Mouse (Mus musculus): Measurements from ENCODE around the gene Rhoa. TPM values are rescaled to one million over a fixed set of nuclear protein-coding genes. Genes with fewer than 3 reads are reported as not detected.
A peak's percentile ranks its signal among the peaks of the same experiment; 100 is the strongest.
"Not testable (repeated sequence)": the region's sequence is repeated elsewhere in the genome, so short reads cannot be mapped to it uniquely, and the experiment has no call there.

Rhoa gene
- polyA plus RNA-seq (2015; fragmentation: Nextera tagmentation; extraction: Ambion mirVana), result 452 and 468 TPM in 2 replicates

GRCm38 (mm10) chr9:108305629-108306520 lies at the start of gene Rhoa, which contains the start of gene Tcta:
Gene Rhoa, plus strand, starts transcription at chr9:108306129.
Gene Tcta, minus strand, starts transcription at chr9:108306160.
- peak; percentile 98 for ATAC-seq (ENCODE audit: insufficient number of reproducible peaks, low FRiP score, low TSS enrichment, low read depth)

GRCm38 (mm10) chr9:108260526-108260925 lies 45.4 kb upstream of the Rhoa start:
- no peak overlapping the region for H3K9ac ChIP-seq
- no peaks in the 10 kb centered on the region for H3K9me3 ChIP-seq (replicated peaks)
- H3K4me2 ChIP-seq (replicated peaks), result no peak overlapping the region
- H3K4me3 ChIP-seq (replicated peaks), result no peak overlapping the region
- no peak overlapping the region for H3K27ac ChIP-seq (replicated peaks)
- H3K36me3 ChIP-seq, result no peaks in the 10 kb centered on the region
- H3K4me1 ChIP-seq, result peaks cover 24% of the 10 kb centered on the region
- 72% methylated on average over 4 of the region's 4 CpGs for WGBS
- ATAC-seq (ENCODE audit: insufficient number of reproducible peaks, low FRiP score, low TSS enrichment, low read depth), result no peak
- no peaks in the 10 kb centered on the region for H3K27me3 ChIP-seq

More at GRCm38 (mm10) chr9:108305629-108306520, at the start of gene Rhoa, which contains the start of gene Tcta:
- WGBS, result under 1% methylated on average over 81 of the region's 81 CpGs
- H3K36me3 ChIP-seq, result peaks cover 23% of the 10 kb centered on the region
- peaks cover 28% of the 10 kb centered on the region for H3K4me1 ChIP-seq
- H3K4me2 ChIP-seq (replicated peaks), result peak within 1 kb of the TSS; percentile 72
- peak within 1 kb of the TSS; percentile 96 for H3K4me3 ChIP-seq (replicated peaks)
- H3K27ac ChIP-seq (replicated peaks), result peak within 1 kb of the TSS; percentile 100
- H3K27me3 ChIP-seq, result no peaks in the 10 kb centered on the region
- no peaks in the 10 kb centered on the region for H3K9me3 ChIP-seq (replicated peaks)
- H3K9ac ChIP-seq, result peak within 1 kb of the TSS; percentile 97

GRCm38 (mm10) chr9:108261865-108262264 lies 44.1 kb upstream of the Rhoa start:
- Histone ChIP-seq H3K36me3 (no peaks in the 10 kb centered on the region), H3K4me1 (peaks cover 24% of the 10 kb centered on the region), H3K4me2 (replicated peaks) (peak overlapping the region; percentile 76), H3K9me3 (replicated peaks) (no peaks in the 10 kb centered on the region), H3K27ac (replicated peaks) (no peak overlapping the region), H3K4me3 (replicated peaks) (peak overlapping the region; percentile 97), H3K27me3 (no peaks in the 10 kb centered on the region), H3K9ac (0 out of 2 replicates have a peak overlapping the region, but pooled peaks have one; percentile 18)
- no peak for ATAC-seq (ENCODE audit: insufficient number of reproducible peaks, low FRiP score, low TSS enrichment, low read depth)
- WGBS, result 64% methylated on average over 7 of the region's 7 CpGs

- Histone ChIP-seq H3K27me3 (no peaks in the 10 kb centered on the region), H3K27ac (replicated peaks) (peak overlapping the region; percentile 91; the same call in 1 of the 2 replicates), H3K4me1 (peaks cover 24% of the 10 kb centered on the region), H3K36me3 (no peaks in the 10 kb centered on the region), H3K4me3 (replicated peaks) (peak overlapping the region; percentile 97), H3K9me3 (replicated peaks) (no peaks in the 10 kb centered on the region), H3K9ac (peak overlapping the region; percentile 87), H3K4me2 (replicated peaks) (peak overlapping the region; percentile 76)
- WGBS, result 28% methylated on average over 11 of the region's 11 CpGs
- ATAC-seq (ENCODE audit: insufficient number of reproducible peaks, low FRiP score, low TSS enrichment, low read depth), result no peak
These were observed 43.4 kb upstream of the Rhoa start for GRCm38 (mm10) chr9:108262494-108263049.

- ATAC-seq (ENCODE audit: insufficient number of reproducible peaks, low FRiP score, low TSS enrichment, low read depth), result peak; percentile 42
- Histone ChIP-seq H3K9ac (peak overlapping the region; percentile 87), H3K4me2 (replicated peaks) (peak overlapping the region; percentile 76), H3K9me3 (replicated peaks) (no peaks in the 10 kb centered on the region), H3K4me1 (peaks cover 24% of the 10 kb centered on the region), H3K4me3 (replicated peaks) (peak overlapping the region; percentile 97), H3K27me3 (no peaks in the 10 kb centered on the region), H3K36me3 (no peaks in the 10 kb centered on the region), H3K27ac (replicated peaks) (peak overlapping the region; percentile 91)
- under 1% methylated on average over 62 of the region's 62 CpGs for WGBS
These were observed 42.7 kb upstream of the Rhoa start for GRCm38 (mm10) chr9:108263131-108263681.

- Histone ChIP-seq H3K4me2 (replicated peaks) (peak within 1 kb of the TSS; percentile 76), H3K27ac (replicated peaks) (peak within 1 kb of the TSS; percentile 91), H3K9ac (peak within 1 kb of the TSS; percentile 87), H3K27me3 (no peaks in the 10 kb centered on the region), H3K9me3 (replicated peaks) (no peaks in the 10 kb centered on the region), H3K36me3 (no peaks in the 10 kb centered on the region), H3K4me3 (replicated peaks) (peak within 1 kb of the TSS; percentile 97), H3K4me1 (peaks cover 24% of the 10 kb centered on the region)
- under 1% methylated on average over 71 of the region's 71 CpGs for WGBS
- ATAC-seq (ENCODE audit: insufficient number of reproducible peaks, low FRiP score, low TSS enrichment, low read depth), result peak; percentile 97
These were observed 42.2 kb upstream of the Rhoa start, which contains the start of gene Dag1 for GRCm38 (mm10) chr9:108263690-108264190. Gene Dag1, minus strand, starts transcription at chr9:108263958.

GRCm38 (mm10) chr9:108264191-108264921 lies 41.6 kb upstream of the Rhoa start:
- Histone ChIP-seq H3K27ac (replicated peaks) (peak overlapping the region; percentile 91), H3K36me3 (no peaks in the 10 kb centered on the region), H3K4me2 (replicated peaks) (peak overlapping the region; percentile 76), H3K4me1 (peaks cover 24% of the 10 kb centered on the region), H3K9me3 (replicated peaks) (no peaks in the 10 kb centered on the region), H3K27me3 (no peaks in the 10 kb centered on the region), H3K4me3 (replicated peaks) (peak overlapping the region; percentile 97), H3K9ac (peak overlapping the region; percentile 9; the same call in 1 of the 2 replicates)
- WGBS, result 11% methylated on average over 10 of the region's 10 CpGs
- no peak; the same call in none of the 2 replicates for ATAC-seq (ENCODE audit: insufficient number of reproducible peaks, low FRiP score, low TSS enrichment, low read depth)

- no peak overlapping the region for H3K4me3 ChIP-seq (replicated peaks)
- WGBS, result 49% methylated on average over 10 of the region's 10 CpGs
- no peaks in the 10 kb centered on the region for H3K27me3 ChIP-seq
- H3K4me2 ChIP-seq (replicated peaks), result no peak overlapping the region
- peaks cover 24% of the 10 kb centered on the region for H3K4me1 ChIP-seq
- no peak for ATAC-seq (ENCODE audit: insufficient number of reproducible peaks, low FRiP score, low TSS enrichment, low read depth)
- H3K9me3 ChIP-seq (replicated peaks), result no peaks in the 10 kb centered on the region
- no peak overlapping the region for H3K27ac ChIP-seq (replicated peaks)
- H3K36me3 ChIP-seq, result no peaks in the 10 kb centered on the region
- H3K9ac ChIP-seq, result no peak overlapping the region
These were observed 39.5 kb upstream of the Rhoa start for GRCm38 (mm10) chr9:108266261-108266935.

- Histone ChIP-seq H3K9me3 (replicated peaks) (no peaks in the 10 kb centered on the region), H3K4me2 (replicated peaks) (no peak overlapping the region), H3K27me3 (no peaks in the 10 kb centered on the region), H3K4me1 (peaks cover 19% of the 10 kb centered on the region), H3K27ac (replicated peaks) (no peak overlapping the region), H3K36me3 (no peaks in the 10 kb centered on the region), H3K9ac (no peak overlapping the region), H3K4me3 (replicated peaks) (no peak overlapping the region)
- 72% methylated on average over 7 of the region's 7 CpGs for WGBS
- no peak for ATAC-seq (ENCODE audit: insufficient number of reproducible peaks, low FRiP score, low TSS enrichment, low read depth)
These were observed 38.2 kb upstream of the Rhoa start for GRCm38 (mm10) chr9:108267691-108268090.

GRCm38 (mm10) chr9:108268701-108269100 lies 37.2 kb upstream of the Rhoa start:
- 75% methylated on average over 6 of the region's 7 CpGs for WGBS
- H3K36me3 ChIP-seq; H3K27me3 ChIP-seq; H3K4me2 ChIP-seq (replicated peaks); H3K9ac ChIP-seq; H3K4me3 ChIP-seq (replicated peaks); H3K27ac ChIP-seq (replicated peaks); H3K9me3 ChIP-seq (replicated peaks); ATAC-seq (ENCODE audit: insufficient number of reproducible peaks, low FRiP score, low TSS enrichment, low read depth): not testable (repeated sequence)
- H3K4me1 ChIP-seq, result peaks cover 23% of the 10 kb centered on the region

All from embryonic facial prominence, embryonic 15.5 days (tissue).